Mouse (Mus musculus): ENCODE data around the gene Snai1.
A peak's percentile ranks its signal among the peaks of the same experiment; 100 is the strongest.

Snai1 gene

GRCm38 (mm10) chr2:167550341-167550854 is 12.4 kb downstream of the Snai1 start:
- DNase-seq (ENCODE audit: extremely low spot score, low spot score), result no peak

- DNase-seq (ENCODE audit: extremely low spot score, low spot score), result no peak
These were observed 13.4 kb downstream of the Snai1 start for GRCm38 (mm10) chr2:167551342-167551920.

DNA sequence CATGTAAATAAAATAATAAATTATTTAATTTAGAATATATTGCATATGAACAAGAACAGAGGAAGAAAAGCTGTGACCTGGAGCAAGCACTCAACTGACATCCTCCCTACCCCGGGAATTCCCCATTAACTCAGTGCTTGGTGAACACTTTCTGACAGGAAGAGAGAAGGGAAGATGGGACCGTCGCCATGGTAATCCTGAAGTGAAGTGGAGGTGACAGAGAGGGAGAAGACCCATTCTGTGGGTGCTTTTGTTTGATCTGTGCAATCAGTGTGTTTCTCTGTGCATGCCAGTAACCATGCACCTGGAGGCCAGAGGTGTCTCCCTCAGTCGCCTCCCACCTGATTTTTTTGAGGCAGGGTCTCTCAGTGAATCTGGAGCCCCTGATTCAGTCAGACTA is 14.3 kb downstream of the Snai1 start:
- no peak for DNase-seq (ENCODE audit: extremely low spot score, low spot score)

DNA sequence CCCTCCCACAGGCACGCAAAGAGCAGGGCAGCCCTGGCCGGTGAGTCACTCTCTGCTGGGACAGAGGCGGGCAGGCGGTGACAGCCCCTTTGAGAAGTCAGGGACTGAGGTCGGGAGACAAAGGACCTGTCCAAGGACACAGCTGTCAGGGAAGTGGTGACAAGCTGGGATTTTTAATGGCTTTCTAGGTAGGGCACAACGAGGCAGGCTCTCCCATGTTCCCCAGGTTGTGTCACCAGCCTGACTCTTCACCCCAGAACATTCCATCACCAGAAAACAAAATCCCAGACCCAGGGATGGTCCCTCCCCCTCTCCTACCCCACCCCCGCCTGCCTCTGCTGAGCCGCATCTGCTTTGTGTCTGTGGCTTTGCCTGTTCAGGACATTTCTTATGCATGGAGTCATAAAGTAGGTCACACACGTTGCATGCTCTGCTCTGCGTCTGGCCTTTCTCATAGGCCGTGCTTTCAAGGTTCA is 15.0 kb downstream of the Snai1 start:
- peak; percentile 36 for DNase-seq (ENCODE audit: extremely low spot score, low spot score)

GRCm38 (mm10) chr2:167555766-167556165 is 17.8 kb downstream of the Snai1 start:
- DNase-seq (ENCODE audit: extremely low spot score, low spot score), result no peak

DNA sequence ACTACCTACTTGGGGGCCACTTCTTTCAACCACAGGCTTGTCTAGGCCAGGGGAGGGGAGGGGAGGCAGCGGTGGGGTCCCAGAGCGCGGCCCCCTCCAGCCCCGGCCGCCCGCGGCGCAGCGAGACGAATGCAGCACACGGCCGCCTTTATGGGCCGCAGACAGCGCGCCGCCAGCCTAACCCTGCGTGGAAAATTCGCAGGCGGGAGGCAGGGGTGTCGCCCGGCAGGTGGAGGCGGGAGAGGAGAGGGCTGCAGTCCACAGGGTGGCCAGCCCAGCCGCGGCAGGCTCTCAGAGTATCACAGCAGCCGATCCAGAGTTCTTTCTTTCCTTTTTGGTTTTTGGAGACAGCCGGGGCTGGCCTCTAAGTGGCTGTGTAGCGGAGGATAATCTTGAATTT is 21.4 kb downstream of the Snai1 start:
- no peak for DNase-seq (ENCODE audit: extremely low spot score, low spot score)

- DNase-seq (ENCODE audit: extremely low spot score, low spot score), result no peak
These were observed 24.1 kb downstream of the Snai1 start for GRCm38 (mm10) chr2:167562101-167562500.

DNA sequence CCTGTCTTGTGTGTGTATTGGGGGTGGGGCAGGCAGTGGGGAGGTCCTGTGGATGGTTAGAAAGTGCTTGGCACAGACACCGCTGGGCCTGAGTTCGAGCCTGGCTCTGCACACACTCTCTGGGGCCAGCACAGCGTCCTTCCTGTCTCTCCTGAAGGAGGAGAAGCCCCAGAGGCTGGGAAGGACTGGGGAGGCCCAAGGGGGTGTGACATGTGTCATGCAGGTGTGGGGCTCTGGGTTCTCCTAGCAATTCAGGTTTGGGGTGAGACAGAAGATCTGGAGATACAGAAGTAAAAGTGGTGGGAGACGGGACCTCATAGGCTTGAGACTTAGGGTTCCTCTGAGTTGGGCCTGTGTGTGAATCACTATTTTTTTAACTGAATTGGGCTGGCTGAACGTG is 25.0 kb downstream of the Snai1 start:
- DNase-seq (ENCODE audit: extremely low spot score, low spot score), result no peak

GRCm38 (mm10) chr2:167563703-167564102 is 25.7 kb downstream of the Snai1 start:
- DNase-seq (ENCODE audit: extremely low spot score, low spot score), result peak; percentile 73

- no peak for DNase-seq (ENCODE audit: extremely low spot score, low spot score)
These were observed 26.7 kb downstream of the Snai1 start for GRCm38 (mm10) chr2:167564551-167565311.

- no peak for DNase-seq (ENCODE audit: extremely low spot score, low spot score)
These were observed 27.3 kb downstream of the Snai1 start for GRCm38 (mm10) chr2:167565312-167565656.

- peak; percentile 66 for DNase-seq (ENCODE audit: extremely low spot score, low spot score)
These were observed 27.7 kb downstream of the Snai1 start for GRCm38 (mm10) chr2:167565682-167566081.

- DNase-seq (ENCODE audit: extremely low spot score, low spot score), result no peak
These were observed 30.1 kb downstream of the Snai1 start for GRCm38 (mm10) chr2:167568112-167568511.

DNA sequence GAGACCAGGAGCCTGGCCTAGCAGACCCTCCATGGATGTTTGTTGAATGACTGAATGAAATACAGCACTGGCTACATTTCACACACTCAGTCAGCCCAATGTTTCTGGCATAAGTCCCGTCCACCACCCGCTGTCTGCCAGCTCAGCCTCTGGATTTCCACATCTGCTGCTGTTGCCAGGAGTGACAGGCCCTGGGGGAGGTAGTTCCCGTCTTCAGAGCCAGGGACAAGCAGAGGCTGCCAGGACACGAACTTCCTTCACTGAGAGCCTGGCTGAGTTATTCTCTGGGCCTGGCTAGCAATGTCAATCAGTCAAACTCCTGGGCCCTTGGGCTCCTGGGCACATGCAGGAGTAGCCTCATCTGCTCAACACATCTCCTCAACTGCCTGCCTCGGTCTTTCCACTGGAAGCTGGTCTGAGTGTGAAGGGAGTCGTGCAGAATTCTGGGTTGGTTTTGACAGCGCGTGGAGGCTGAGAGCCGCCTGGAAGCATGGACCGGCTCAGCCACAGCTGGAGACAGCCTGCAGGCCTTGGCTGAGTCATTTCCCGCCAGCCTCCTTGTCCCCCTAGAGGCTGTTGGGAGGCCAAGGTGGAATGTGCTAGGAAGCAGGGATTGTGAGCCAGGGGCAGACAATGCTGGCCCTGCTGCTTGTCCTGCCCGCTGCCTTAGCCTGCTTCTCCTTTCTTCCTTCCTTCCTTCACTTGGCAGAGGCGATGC is 32.1 kb downstream of the Snai1 start:
- DNase-seq (ENCODE audit: extremely low spot score, low spot score), result no peak

GRCm38 (mm10) chr2:167570815-167571214 is 32.8 kb downstream of the Snai1 start:
- no peak for DNase-seq (ENCODE audit: extremely low spot score, low spot score)

DNA sequence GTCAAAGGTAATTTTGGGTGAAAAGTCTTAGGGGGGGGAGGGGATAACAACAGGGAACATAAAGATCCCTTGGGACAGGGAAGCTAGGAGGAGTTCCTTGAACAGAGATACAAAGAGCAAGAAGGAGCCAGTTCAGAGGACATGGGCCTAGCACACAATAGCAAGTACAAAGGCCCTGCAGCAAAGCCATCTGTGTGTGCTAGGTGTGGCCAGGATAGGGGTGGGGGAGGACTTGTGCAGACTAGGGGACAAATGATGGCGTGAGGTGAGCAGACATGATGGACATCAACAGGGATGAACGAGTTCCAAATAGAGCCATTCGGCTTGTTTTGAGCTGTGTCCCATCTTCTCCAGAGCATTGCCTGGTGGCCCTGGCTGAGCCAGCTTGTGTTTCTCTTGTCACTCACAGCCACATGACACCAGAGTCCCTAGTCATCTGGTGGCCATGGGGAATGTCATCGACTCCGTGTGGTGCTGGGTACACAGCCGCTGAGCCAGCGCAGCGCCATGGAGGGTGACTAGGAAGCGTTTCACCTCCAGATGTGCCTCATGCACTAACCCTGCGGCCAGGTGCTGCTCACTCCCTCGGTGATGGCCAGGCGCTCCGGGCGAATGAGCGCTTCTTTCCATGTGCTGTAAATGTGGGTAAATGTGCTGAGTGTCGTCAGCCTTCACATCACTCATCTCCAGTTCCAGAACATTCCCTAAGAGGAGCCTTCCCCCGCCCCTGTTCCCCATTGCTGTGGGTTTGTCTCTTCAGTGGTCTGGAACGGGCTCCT is 33.6 kb downstream of the Snai1 start:
- DNase-seq (ENCODE audit: extremely low spot score, low spot score), result no peak

- DNase-seq (ENCODE audit: extremely low spot score, low spot score), result no peak
These were observed 36.8 kb downstream of the Snai1 start for GRCm38 (mm10) chr2:167574814-167575213.

- no peak for DNase-seq (ENCODE audit: extremely low spot score, low spot score)
These were observed 37.6 kb downstream of the Snai1 start for GRCm38 (mm10) chr2:167575581-167575980.

DNA sequence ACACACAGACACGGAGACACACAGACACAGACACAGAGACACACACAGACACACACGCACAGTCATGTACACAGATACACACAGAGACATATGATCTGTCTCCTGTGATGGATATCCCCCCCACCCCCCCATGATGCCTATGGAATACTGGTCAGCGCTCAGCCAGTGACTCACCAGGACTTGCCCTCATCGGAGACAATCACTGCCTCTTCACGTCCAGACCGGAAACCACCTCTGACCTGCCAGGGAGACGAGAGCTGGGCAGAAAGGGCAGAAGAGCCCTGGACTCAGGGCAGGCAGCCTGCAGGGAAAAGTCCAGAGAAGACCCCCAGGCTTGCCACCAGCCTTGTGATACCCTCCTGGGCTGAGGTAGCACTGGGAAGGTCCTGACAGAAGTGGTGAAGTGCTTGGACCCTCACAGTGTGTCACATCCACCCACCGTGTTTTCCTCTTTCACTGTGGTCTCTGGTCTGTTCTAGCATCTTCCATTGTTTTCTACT is 38.2 kb downstream of the Snai1 start:
- DNase-seq (ENCODE audit: extremely low spot score, low spot score), result no peak

DNA sequence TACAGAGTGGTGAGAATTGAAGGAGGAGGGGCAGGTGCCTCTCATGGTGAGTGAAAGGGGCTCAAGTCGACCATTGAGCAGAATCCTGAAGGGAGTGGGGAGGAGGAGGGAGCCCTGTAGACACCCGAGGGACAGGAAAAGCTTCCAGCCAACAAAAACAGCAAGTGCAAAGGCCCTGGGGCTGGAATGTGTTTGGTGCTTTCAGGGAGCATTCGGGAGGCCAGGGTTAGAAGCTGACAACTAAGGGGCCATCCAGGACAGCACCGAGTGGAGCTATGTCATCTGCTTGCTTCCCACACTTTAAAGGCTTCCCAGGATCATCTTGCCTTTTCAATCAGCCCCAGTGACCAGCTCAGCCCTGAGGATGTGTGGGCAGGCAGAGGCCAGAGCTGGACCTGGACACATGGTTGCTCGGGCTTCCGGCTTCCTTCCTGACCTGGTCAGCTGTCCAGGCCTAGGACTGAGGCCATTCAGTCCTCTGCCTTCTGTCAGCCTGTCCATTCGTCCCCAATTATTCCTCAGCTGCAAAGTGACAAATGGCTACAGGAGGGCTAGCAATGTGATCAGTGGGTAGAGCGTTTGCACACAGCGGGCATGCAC is 39.3 kb downstream of the Snai1 start:
- DNase-seq (ENCODE audit: extremely low spot score, low spot score), result no peak

DNA sequence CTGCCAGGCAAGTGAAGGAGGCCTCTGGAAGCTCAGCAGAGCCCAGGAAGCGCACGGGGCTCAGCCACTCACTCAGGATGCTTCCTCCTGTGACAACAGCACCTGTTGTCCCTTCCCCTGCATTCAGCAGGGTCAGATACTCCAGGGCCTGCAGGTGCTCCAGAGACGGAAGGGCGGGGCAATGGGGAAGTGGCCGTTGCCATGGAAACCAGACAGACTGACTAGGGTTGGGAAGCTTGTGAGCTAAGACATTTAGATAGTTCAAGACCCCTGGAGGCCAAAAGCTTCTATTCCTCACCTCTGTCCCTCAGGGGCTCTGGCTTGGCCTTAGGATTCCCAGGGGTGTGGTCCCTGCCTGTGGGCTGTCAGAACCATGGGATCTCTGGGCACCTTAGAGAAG is 40.5 kb downstream of the Snai1 start:
- no peak for DNase-seq (ENCODE audit: extremely low spot score, low spot score)

Measured in neural tube, embryonic 10.5 days (tissue).